Mouse (Mus musculus): Measurements from ENCODE around the gene Ugt1a9.

DNA sequence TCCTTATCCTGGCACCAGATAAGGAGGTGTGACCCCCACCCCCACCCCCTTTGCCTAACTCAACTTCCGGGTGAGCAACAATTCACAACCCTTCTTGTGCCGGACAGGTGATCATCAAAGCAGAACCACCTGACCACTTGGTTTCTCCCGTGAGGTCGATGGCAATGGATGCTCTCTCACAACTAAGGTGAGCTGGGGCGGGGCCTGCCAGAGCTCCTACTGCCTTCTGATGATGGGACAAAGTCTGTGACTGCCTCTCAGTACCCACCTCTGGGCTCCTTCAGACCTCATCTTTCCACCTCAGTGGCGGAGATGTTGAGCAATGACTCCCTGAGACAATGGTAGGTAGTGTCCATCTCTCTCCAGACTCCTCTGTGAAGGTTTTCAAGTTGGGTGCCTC lies 175.3 kb downstream of the Ugt1a9 start:
- TF ChIP-seq CTCF (IDR thresholded peaks at IDR 0.05; ENCODE audit: borderline replicate concordance, extremely low read depth, insufficient read depth, insufficient read length) (no peak), POLR2A (IDR thresholded peaks at IDR 0.05; ENCODE audit: borderline replicate concordance, extremely low read depth, insufficient read depth, insufficient read length, poor library complexity, severe bottlenecking) (no peak)

Measured in brain, embryonic 14.5 days (tissue).